Mouse (Mus musculus) lung, adult 10 weeks (tissue): ENCODE results near the gene Vta1. TPM values are rescaled to one million over a fixed set of nuclear protein-coding genes. Genes with fewer than 3 reads are reported as not detected.

Source experiments
- polyA plus RNA-seq: library from polyadenylated mRNA; stranded (reverse); fragments of 350-450 nt; fragmentation: Illumina TruSeq; extraction: RNeasy Lipid Tissue Mini Kit (QIAGEN cat#74804); gene quantifications from one replicate; pipeline ENCODE4 v1.2.3, GENCODE M21; 2014; ENCODE audit warnings: low read depth, low replicate concordance; ENCODE audit not compliant: insufficient read depth

Gene Vta1
- polyA plus RNA-seq = 38.9 TPM

DNA sequence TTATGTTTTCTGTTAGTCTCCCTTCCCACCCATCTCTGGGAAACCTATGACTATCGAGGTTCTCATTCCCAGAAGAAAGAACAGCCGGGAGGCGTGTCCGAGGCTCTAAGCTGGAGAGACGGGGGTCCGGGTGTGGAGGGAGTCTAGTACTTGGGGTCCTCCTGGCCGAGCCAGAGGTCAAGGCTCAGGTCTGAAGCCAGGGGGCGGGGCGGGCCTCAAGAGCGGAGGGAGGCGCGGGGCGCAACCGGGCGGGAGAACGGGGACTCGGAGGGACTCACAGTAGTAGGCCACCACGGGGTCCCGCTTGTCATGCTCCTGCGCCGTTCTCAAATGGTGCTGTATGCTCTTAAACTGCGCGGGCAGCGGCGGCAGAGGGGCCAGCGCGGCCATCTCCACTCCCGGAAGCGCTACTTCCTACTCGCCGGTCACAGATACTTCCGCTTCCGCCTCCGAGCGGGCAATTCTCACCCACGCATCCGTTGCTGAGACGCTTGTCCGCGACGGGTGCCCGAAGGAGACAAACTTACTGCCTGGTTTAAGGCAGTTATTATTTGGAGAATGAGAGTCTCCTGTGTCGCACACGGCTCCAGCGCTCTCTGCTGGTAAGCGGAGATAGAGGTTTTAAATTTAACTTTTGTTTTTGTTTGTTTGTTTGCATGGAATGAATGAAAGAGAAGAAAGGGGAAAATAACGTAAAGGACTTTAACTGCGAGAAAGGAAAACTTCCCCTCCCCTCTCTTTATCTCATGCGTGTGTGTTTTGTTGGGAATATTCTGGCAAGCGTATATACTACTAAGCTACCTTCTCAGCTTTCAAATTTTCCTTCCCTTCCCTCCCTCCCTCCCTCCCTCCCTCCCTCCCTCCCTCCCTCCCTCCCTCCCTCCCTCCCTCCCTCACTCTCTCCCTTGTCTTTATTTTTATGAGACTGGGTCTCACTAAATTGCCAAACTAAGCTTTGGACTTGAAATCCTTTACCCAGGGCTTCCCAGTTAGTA, at the start of gene Vta1, which contains the start of gene Nmbr:
Gene Vta1, minus strand, starts transcription at position 489 of the 995 bp plus-strand sequence.
Gene Nmbr, plus strand, starts transcription at position 520 of the 995 bp plus-strand sequence.

DNA sequence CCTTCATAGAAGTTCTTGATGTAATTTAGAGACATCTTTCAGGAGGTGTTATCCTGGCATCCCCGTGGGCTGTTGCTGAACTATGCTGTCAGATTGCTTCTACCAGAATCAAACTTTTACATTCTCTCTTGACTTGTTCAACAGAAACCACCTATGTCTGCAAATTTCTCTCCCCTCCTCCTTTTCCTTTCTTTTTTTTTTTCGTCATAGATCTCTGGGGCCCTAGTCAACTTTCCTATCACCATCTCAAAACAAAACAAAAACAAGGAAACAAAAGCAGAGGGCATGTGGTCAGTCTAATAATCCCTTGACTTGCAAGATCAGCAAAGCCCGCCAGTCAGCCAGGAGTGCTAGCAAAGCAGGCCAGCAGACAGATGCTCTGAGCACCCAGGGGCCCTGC, 12.8 kb upstream of the Vta1 start, which contains the start of gene Gje1:
Gene Gje1, minus strand, starts transcription at position 101 of the 400 bp plus-strand sequence.

Other genes with a start within 250 kb of the Vta1 start
- 12.6 TPM for gene Adgrg6, start 159.9 kb downstream of the Vta1 start, polyA plus RNA-seq
- gene Nmbr, start within 50 bp of the Vta1 start, polyA plus RNA-seq = not detected
- not detected for gene Gje1, start 12.7 kb upstream of the Vta1 start, polyA plus RNA-seq